Mouse (Mus musculus): ENCODE measurements around the gene Plekhg1. TPM values are rescaled to one million over a fixed set of nuclear protein-coding genes. Genes with fewer than 3 reads are reported as not detected.

The Plekhg1 gene
- total and polyA plus RNA-seq, 3 experiments: 0.60 to 0.97 (median 0.68) TPM

DNA sequence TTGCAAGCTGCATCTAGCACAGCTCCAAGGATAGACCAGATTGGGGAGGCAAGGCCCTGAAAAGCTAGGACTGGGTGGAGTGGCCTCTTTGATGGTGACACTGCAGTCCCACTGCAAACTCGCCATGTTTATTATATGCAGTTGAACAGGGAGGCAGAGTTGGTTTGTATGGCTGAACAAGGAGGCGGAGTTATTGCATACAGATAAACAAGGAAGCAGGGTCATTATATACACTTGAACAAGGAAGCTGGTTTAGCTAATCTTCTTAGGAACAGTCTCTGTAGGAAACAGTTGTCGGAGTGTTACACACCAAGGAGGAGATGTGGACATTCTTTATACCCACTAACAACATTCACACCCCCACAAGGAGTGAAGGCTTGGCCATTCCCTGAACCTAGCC is 112.6 kb downstream of the Plekhg1 start:
- in situ Hi-C loops (cut with MboI; ENCODE audit: low pct_ligation_motif_present, low pct_unique_long_range_greater_than_20kb, low sequenced_read_pairs): no loop called here
- dilution Hi-C loops (cut with MboI; ENCODE audit: extremely low pct_ligation_motif_present, extremely low pct_unique_long_range_greater_than_20kb, low sequenced_read_pairs): no loop called here
- Histone ChIP-seq H3K4me3 (replicated peaks in 1 of 3; ENCODE audit: low read depth in 2 of 3, low read length in 2 of 3, poor library complexity in 1 of 3) (no peak overlapping the region), H3K4me1 (ENCODE audit: control insufficient read depth in 1 of 2, insufficient read depth in 2 of 2) (peaks cover 0 to 6% of the 10 kb centered on the region in 2 experiments; a peak in 1 of 4 replicates), H3K4me2 (ENCODE audit: insufficient read depth, low read depth, poor library complexity, severe bottlenecking) (no peak overlapping the region), H3K9me3 (replicated peaks; ENCODE audit: low read length) (peaks cover 3% of the 10 kb centered on the region), H3K27ac (ENCODE audit: insufficient read depth, low read depth) (no peak overlapping the region), H3K9ac (ENCODE audit: insufficient read depth, low read depth) (no peak overlapping the region), H3K79me2 (replicated peaks; ENCODE audit: control insufficient read depth, extremely low read depth, insufficient read depth, poor library complexity, severe bottlenecking) (no peaks in the 10 kb centered on the region), H3K27me3 (replicated peaks) (no peaks in the 10 kb centered on the region), H3K36me3 (replicated peaks in 1 of 2; ENCODE audit: control insufficient read depth in 1 of 2, insufficient read depth in 1 of 2, low read length in 1 of 2) (no peaks in the 10 kb centered on the region)
- no peak for DNase-seq (ENCODE audit: extremely low read depth)
- TF ChIP-seq SIN3A (IDR thresholded peaks at IDR 0.05; ENCODE audit: low read length): no peak
- no peak for TF ChIP-seq ZKSCAN1 (IDR thresholded peaks at IDR 0.05; ENCODE audit: borderline replicate concordance, low read depth, low read length)
- no peak for TF ChIP-seq MEF2A (IDR thresholded peaks at IDR 0.05; ENCODE audit: borderline replicate concordance, low read depth, low read length)
- no peak for TF ChIP-seq GABPA (IDR thresholded peaks at IDR 0.05; ENCODE audit: insufficient replicate concordance, low read depth, low read length)
- TF ChIP-seq ZNF384 (IDR thresholded peaks at IDR 0.05; ENCODE audit: low read depth, low read length): no peak
- no peak for TF ChIP-seq POLR2A (IDR thresholded peaks at IDR 0.05; ENCODE audit: low read depth, low read length)
- TF ChIP-seq E2F4 (IDR thresholded peaks at IDR 0.05; ENCODE audit: insufficient replicate concordance, low read depth, low read length): no peak
- TF ChIP-seq IRF4 (IDR thresholded peaks at IDR 0.05; ENCODE audit: low read depth, low read length): no peak
- TF ChIP-seq EP300 (IDR thresholded peaks at IDR 0.05; ENCODE audit: low read length): no peak
- no peak for TF ChIP-seq MYC (IDR thresholded peaks at IDR 0.05; ENCODE audit: low read depth, low read length)
- TF ChIP-seq JUND (conservative IDR thresholded peaks at IDR 0.05; ENCODE audit: low read depth, low read length): no peak
- no peak for TF ChIP-seq SMC3 (IDR thresholded peaks at IDR 0.05; ENCODE audit: low read depth, low read length)
- no peak for TF ChIP-seq NELFE (IDR thresholded peaks at IDR 0.05; ENCODE audit: low read depth, low read length)
- no peak for TF ChIP-seq NRF1 (IDR thresholded peaks at IDR 0.05; ENCODE audit: low read depth, low read length)

DNA sequence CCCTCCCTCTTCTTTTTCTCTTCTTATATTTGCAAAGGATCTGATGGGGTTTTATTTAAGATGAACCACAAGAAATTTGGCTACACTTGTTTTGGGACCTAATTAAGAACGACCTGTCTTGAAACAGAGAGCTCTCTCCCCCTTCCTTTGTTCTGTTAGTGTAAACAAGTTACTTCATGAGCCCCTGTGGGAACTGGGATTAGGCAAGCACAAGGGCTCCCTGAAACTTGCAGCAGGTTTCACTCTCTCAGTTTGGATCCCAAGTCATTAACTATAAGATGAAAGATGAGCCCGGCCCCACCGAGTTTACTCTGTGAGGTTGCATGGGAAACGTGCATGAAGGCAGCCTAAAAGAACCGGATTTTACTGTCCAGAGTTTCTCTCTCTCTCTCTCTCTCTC is 117.7 kb downstream of the Plekhg1 start:
- no peak for DNase-seq (ENCODE audit: extremely low read depth)
- dilution Hi-C loops (cut with MboI; ENCODE audit: extremely low pct_ligation_motif_present, extremely low pct_unique_long_range_greater_than_20kb, low sequenced_read_pairs): no loop called here
- Histone ChIP-seq H3K36me3 (replicated peaks in 1 of 2; ENCODE audit: control insufficient read depth in 1 of 2, insufficient read depth in 1 of 2, low read length in 1 of 2) (no peaks in the 10 kb centered on the region), H3K4me1 (ENCODE audit: control insufficient read depth in 1 of 2, insufficient read depth in 2 of 2) (no peaks in the 10 kb centered on the region), H3K9me3 (replicated peaks; ENCODE audit: low read length) (no peaks in the 10 kb centered on the region), H3K4me2 (ENCODE audit: insufficient read depth, low read depth, poor library complexity, severe bottlenecking) (no peak overlapping the region), H3K9ac (ENCODE audit: insufficient read depth, low read depth) (no peak overlapping the region), H3K27me3 (replicated peaks) (no peaks in the 10 kb centered on the region), H3K79me2 (replicated peaks; ENCODE audit: control insufficient read depth, extremely low read depth, insufficient read depth, poor library complexity, severe bottlenecking) (no peaks in the 10 kb centered on the region), H3K4me3 (replicated peaks in 1 of 3; ENCODE audit: low read depth in 2 of 3, low read length in 2 of 3, poor library complexity in 1 of 3) (no peak overlapping the region), H3K27ac (ENCODE audit: insufficient read depth, low read depth) (no peak overlapping the region)
- TF ChIP-seq MAZ (IDR thresholded peaks at IDR 0.05; ENCODE audit: low read depth, low read length) (no peak), MEF2A (IDR thresholded peaks at IDR 0.05; ENCODE audit: borderline replicate concordance, low read depth, low read length) (no peak), USF2 (conservative IDR thresholded peaks at IDR 0.05; ENCODE audit: low read depth, low read length) (no peak), UBTF (IDR thresholded peaks at IDR 0.05; ENCODE audit: low read depth, low read length) (no peak), MAFK (IDR thresholded peaks at IDR 0.05; ENCODE audit: insufficient replicate concordance, low read length) (no peak), IRF4 (IDR thresholded peaks at IDR 0.05; ENCODE audit: low read depth, low read length) (no peak), SIN3A (IDR thresholded peaks at IDR 0.05; ENCODE audit: low read length) (no peak), ZKSCAN1 (IDR thresholded peaks at IDR 0.05; ENCODE audit: borderline replicate concordance, low read depth, low read length) (no peak)
- in situ Hi-C loops (cut with MboI; ENCODE audit: low pct_ligation_motif_present, low pct_unique_long_range_greater_than_20kb, low sequenced_read_pairs): no loop called here
